In the genomic region with DNA sequence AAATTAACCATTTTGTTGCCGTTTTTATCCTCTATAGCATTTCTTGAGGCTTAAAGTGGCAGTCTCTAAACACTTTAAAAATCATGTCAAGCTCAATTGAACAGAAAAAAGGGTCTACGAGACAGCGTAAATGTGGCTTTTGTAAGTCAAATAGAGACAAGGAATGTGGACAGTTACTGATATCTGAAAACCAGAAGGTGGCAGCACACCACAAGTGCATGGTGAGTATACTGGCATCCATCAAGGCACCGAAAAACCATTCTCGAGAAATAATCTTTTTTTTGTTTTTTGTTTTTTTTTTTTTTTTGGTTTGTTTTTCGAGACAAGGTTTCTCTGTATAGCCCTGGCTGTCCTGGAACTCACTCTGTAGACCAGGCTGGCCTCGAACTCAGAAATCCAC, we compare ENCODE assay signal across 13 mouse cellular contexts. TPM values are rescaled to one million over a fixed set of nuclear protein-coding genes. Genes with fewer than 3 reads are reported as not detected.
DNase-seq lines count a peak whose midpoint lies in the region; ATAC-seq and TF ChIP-seq lines count a peak whose summit lies in the region.
"Had no signal": no experiment of that assay in that cellular context is flagged by ENCODE, and none has a peak within 500 bp of the region (broad histone marks: within the 10 kb centered on the region; RNA-seq: fewer than 3 reads in every experiment).

No protein-coding gene starts in this region.

- intact Hi-C loops in heart, adult 2 months (cut with DNase I): loop anchor here (10.0 kb wide), 1 partner anchor 428 kb away; no protein-coding TSS in a partner anchor
- intact Hi-C loops in heart, postnatal 36 days (cut with DNase I): loop anchor here (10.0 kb wide), 1 partner anchor 448 kb away; no protein-coding TSS in a partner anchor

- no peak overlapping the region for H3K27ac ChIP-seq in heart, adult 2 months
- H3K27ac ChIP-seq in liver, embryonic 14.5 days: no peak overlapping the region
- H3K27ac ChIP-seq in liver, embryonic 12.5 days: no peak overlapping the region
- H3K27ac ChIP-seq: intestine, embryonic 15.5 days; liver, embryonic 13.5 days; neural tube, embryonic 15.5 days had no signal

- TF ChIP-seq POLR2A in heart, adult 2 months (IDR thresholded peaks at IDR 0.05; ENCODE audit: insufficient read depth, low read depth, low read length): no peak

- no peak for DNase-seq in heart, adult 2 months
- DNase-seq in heart, postnatal 36 days: no peak
- DNase-seq in liver, embryonic 14.5 days (ENCODE audit: low read depth in 3 of 3, low spot score in 3 of 3): no peak
- DNase-seq in A20 (ENCODE audit: low read depth, low spot score): peak; percentile 38
- peak; percentile 33 for DNase-seq in brain, adult 2 months (ENCODE audit: low read depth, low spot score)
- DNase-seq in testis, postnatal 10 days (ENCODE audit: low spot score): no peak
- DNase-seq in layer of hippocampus, postnatal 14 days (ENCODE audit: low spot score in 2 of 2): no peak
- DNase-seq: adrenal gland, postnatal 10 days; liver, embryonic 13.5 days; right cerebral cortex, adult 18-20 months had no signal

- no peak overlapping the region for H3K4me3 ChIP-seq in heart, adult 2 months
- no peak overlapping the region for H3K4me3 ChIP-seq in liver, embryonic 14.5 days (ENCODE audit: insufficient read depth in 1 of 2, low read depth in 2 of 2, low read length in 2 of 2)
- H3K4me3 ChIP-seq in liver, embryonic 12.5 days: no peak overlapping the region
- H3K4me3 ChIP-seq: intestine, embryonic 15.5 days; liver, embryonic 13.5 days; neural tube, embryonic 15.5 days had no signal

- no peaks in the 10 kb centered on the region for H3K9me3 ChIP-seq in liver, embryonic 14.5 days (ENCODE audit: control insufficient read depth, low read length)
- no peaks in the 10 kb centered on the region for H3K9me3 ChIP-seq in liver, embryonic 12.5 days (replicated peaks)
- H3K9me3 ChIP-seq: intestine, embryonic 15.5 days; liver, embryonic 13.5 days; neural tube, embryonic 15.5 days had no signal

- H3K4me1 ChIP-seq in heart, adult 2 months (ENCODE audit: control insufficient read depth, insufficient read depth, low read length): no peaks in the 10 kb centered on the region
- H3K4me1 ChIP-seq in liver, embryonic 14.5 days (replicated peaks; ENCODE audit: control insufficient read depth in 2 of 2, insufficient read depth in 2 of 2, low read length in 1 of 2): no peaks in the 10 kb centered on the region
- no peaks in the 10 kb centered on the region; the same call in 1 of the 2 replicates for H3K4me1 ChIP-seq in liver, embryonic 12.5 days
- H3K4me1 ChIP-seq: intestine, embryonic 15.5 days; liver, embryonic 13.5 days; neural tube, embryonic 15.5 days had no signal

- no peaks in the 10 kb centered on the region for H3K27me3 ChIP-seq in heart, adult 2 months (ENCODE audit: control insufficient read depth, insufficient read depth, low read length)
- no peaks in the 10 kb centered on the region for H3K27me3 ChIP-seq in liver, embryonic 14.5 days (ENCODE audit: control insufficient read depth, insufficient read depth, low read length)
- H3K27me3 ChIP-seq in liver, embryonic 12.5 days (replicated peaks): no peaks in the 10 kb centered on the region
- H3K27me3 ChIP-seq: intestine, embryonic 15.5 days; liver, embryonic 13.5 days; neural tube, embryonic 15.5 days had no signal

- TF ChIP-seq CTCF in heart, adult 2 months (IDR thresholded peaks at IDR 0.05): peak; percentile 33
- TF ChIP-seq CTCF in liver, embryonic 14.5 days (IDR thresholded peaks at IDR 0.05; ENCODE audit: low read depth): 0 out of 2 replicates have a peak, but pooled peaks have one; percentile 25

- no peak overlapping the region for H3K9ac ChIP-seq in heart, adult 2 months (ENCODE audit: low read depth, low read length)
- H3K9ac ChIP-seq in liver, embryonic 14.5 days (replicated peaks): no peak overlapping the region
- no peak overlapping the region for H3K9ac ChIP-seq in liver, embryonic 12.5 days
- H3K9ac ChIP-seq: intestine, embryonic 15.5 days; liver, embryonic 13.5 days; neural tube, embryonic 15.5 days had no signal

- H3K79me2 ChIP-seq in heart, adult 2 months (replicated peaks; ENCODE audit: control insufficient read depth, insufficient read depth, low read length): no peaks in the 10 kb centered on the region

- H3K36me3 ChIP-seq in heart, adult 2 months (ENCODE audit: control insufficient read depth, insufficient read depth, low read length): no peaks in the 10 kb centered on the region
- no peaks in the 10 kb centered on the region for H3K36me3 ChIP-seq in liver, embryonic 14.5 days (replicated peaks; ENCODE audit: control insufficient read depth, insufficient read depth, low read depth)
- H3K36me3 ChIP-seq in liver, embryonic 12.5 days: no peaks in the 10 kb centered on the region
- H3K36me3 ChIP-seq: intestine, embryonic 15.5 days; neural tube, embryonic 15.5 days had no signal

- no peak overlapping the region for H3K4me2 ChIP-seq in liver, embryonic 14.5 days (ENCODE audit: low read depth)
- no peak overlapping the region for H3K4me2 ChIP-seq in liver, embryonic 12.5 days
- H3K4me2 ChIP-seq: intestine, embryonic 15.5 days; liver, embryonic 13.5 days; neural tube, embryonic 15.5 days had no signal

- 60% methylated on average over 7 of the region's 7 CpGs for WGBS in heart, adult 2 months
- 61% methylated on average over 7 of the region's 7 CpGs for WGBS in liver, embryonic 14.5 days (ENCODE audit: insufficient replicate concordance)
- WGBS in liver, embryonic 12.5 days (ENCODE audit: insufficient replicate concordance): 64% methylated on average over 7 of the region's 7 CpGs

- TF ChIP-seq EP300 in heart, adult 2 months (IDR thresholded peaks at IDR 0.05; ENCODE audit: insufficient read depth, low read depth, low read length): no peak
- no peak for TF ChIP-seq EP300 in liver, embryonic 14.5 days (IDR thresholded peaks at IDR 0.05; ENCODE audit: low read depth)

- no peak for ATAC-seq in liver, embryonic 14.5 days (ENCODE audit: insufficient read depth)
- no peak for ATAC-seq in liver, embryonic 12.5 days
- ATAC-seq: intestine, embryonic 15.5 days had no signal

RNA-seq across cellular contexts. Expression of gene Phf6, which starts 4.5 kb away (rescaled TPM):
- 1 to 10 TPM; 4.6 to 5.1 TPM for total RNA-seq in heart, adult 2 months (2021)
- polyA plus RNA-seq in heart, adult 2 months (2012; rRNA removed): 1.0 and 2.9 TPM in 2 replicates
- 1 to 10 TPM; 4.4 to 5.3 TPM for total RNA-seq in heart, postnatal 36 days (2021)
- polyA plus RNA-seq in liver, embryonic 14.5 days (2012; rRNA removed): 3.5 and 4.7 TPM in 2 replicates
- 9.3 and 9.7 TPM in 2 replicates for polyA plus RNA-seq in liver, embryonic 14.5 days (2014; fragmentation: Nextera tagmentation; extraction: Ambion mirVana)
- 17.9 and 18.5 TPM in 2 replicates for polyA plus RNA-seq in liver, embryonic 12.5 days (2016; fragmentation: Nextera tagmentation; extraction: Ambion mirVana)
- 10 to 100 TPM; 18.8 to 21.8 TPM for total RNA-seq in layer of hippocampus, postnatal 14 days (2021)

Comparison
In these comparisons a context has a peak if more than half of its experiments do, and no peak if none do; other contexts are left out.
1. DNase-seq: peak in A20 (single experiment) and brain, adult 2 months (single experiment); none in heart, adult 2 months (0 of 2), heart, postnatal 36 days (0 of 2), liver, embryonic 14.5 days (0 of 3), testis, postnatal 10 days (single experiment) and layer of hippocampus, postnatal 14 days (0 of 2).